Mouse (Mus musculus): Measurements from ENCODE around the gene Anapc4. TPM values are rescaled to one million over a fixed set of nuclear protein-coding genes. Genes with fewer than 3 reads are reported as not detected.

Anapc4 gene
- polyA plus RNA-seq, 1 experiment = 24.5 TPM

DNA sequence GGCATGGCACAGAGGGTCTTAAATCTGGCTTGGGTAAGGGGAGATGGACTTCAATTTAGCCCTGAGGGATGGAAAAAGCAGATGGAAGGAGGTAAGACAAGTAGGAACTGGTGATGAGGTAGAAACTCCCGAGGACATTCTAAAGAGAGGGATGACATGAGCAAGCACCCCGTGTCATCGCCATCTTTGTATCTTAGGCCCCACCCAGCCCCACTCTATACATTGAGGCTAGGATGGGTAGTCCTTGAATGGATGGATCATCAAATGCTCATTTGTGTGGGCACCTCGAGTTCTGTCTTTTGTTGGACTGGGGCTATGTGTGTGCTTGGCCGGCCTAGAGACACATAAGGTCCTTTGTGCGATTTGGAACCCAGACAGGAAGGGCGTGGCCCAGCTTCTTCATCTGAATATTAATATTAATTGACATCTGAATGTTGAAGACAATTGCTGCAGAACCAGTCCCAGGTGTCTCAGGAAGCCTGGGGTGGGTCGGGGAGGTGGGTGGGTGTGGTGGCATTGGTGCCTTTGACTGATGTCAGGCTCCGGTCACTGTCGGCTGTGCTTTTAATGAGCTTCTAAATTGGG is 77.6 kb downstream of the Anapc4 start:
- Histone ChIP-seq H3K27me3 (replicated peaks; ENCODE audit: control insufficient read depth, insufficient read depth, low read length) (no peaks in the 10 kb centered on the region), H3K4me3 (ENCODE audit: insufficient read depth, low read depth, low read length) (no peak overlapping the region), H3K4me1 (ENCODE audit: control insufficient read depth, insufficient read depth, low read length) (no peaks in the 10 kb centered on the region), H3K27ac (ENCODE audit: insufficient read depth, low read depth, low read length) (no peak overlapping the region), H3K36me3 (ENCODE audit: control insufficient read depth, insufficient read depth, low read length) (no peaks in the 10 kb centered on the region)
- 87% methylated on average over 10 of the region's 10 CpGs for WGBS
- TF ChIP-seq CTCF (conservative IDR thresholded peaks at IDR 0.05; ENCODE audit: insufficient read depth, insufficient read length, low read depth, low read length) (no peak), POLR2A (IDR thresholded peaks at IDR 0.05; ENCODE audit: low read depth, low read length) (no peak)
- no peak for DNase-seq

DNA sequence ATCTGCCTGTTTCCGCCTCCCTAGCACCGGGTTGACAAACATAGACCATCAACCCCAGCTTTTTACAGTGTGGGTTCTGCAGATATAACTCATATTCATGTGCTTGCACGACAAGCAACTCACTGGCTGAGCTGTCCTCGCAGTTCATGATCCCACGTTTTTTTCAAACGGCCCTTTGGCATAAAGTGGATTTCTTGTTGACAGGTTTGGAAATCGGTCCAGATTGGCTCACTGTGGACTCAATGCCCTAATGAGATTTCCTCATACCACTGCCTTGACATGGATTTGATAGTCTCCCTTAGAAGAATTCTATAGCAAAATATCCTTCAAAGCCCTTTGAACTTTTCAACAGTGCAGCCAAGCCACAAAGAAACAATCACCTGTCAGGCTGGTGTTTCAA is 79.9 kb downstream of the Anapc4 start:
- no peak for DNase-seq
- Histone ChIP-seq H3K27me3 (replicated peaks; ENCODE audit: control insufficient read depth, insufficient read depth, low read length) (no peaks in the 10 kb centered on the region), H3K4me3 (ENCODE audit: insufficient read depth, low read depth, low read length) (no peak overlapping the region), H3K36me3 (ENCODE audit: control insufficient read depth, insufficient read depth, low read length) (no peaks in the 10 kb centered on the region), H3K4me1 (ENCODE audit: control insufficient read depth, insufficient read depth, low read length) (no peaks in the 10 kb centered on the region), H3K27ac (ENCODE audit: insufficient read depth, low read depth, low read length) (no peak overlapping the region)
- TF ChIP-seq CTCF (conservative IDR thresholded peaks at IDR 0.05; ENCODE audit: insufficient read depth, insufficient read length, low read depth, low read length) (no peak), POLR2A (IDR thresholded peaks at IDR 0.05; ENCODE audit: low read depth, low read length) (no peak)
- 78% methylated on average over 7 of the region's 7 CpGs for WGBS

DNA sequence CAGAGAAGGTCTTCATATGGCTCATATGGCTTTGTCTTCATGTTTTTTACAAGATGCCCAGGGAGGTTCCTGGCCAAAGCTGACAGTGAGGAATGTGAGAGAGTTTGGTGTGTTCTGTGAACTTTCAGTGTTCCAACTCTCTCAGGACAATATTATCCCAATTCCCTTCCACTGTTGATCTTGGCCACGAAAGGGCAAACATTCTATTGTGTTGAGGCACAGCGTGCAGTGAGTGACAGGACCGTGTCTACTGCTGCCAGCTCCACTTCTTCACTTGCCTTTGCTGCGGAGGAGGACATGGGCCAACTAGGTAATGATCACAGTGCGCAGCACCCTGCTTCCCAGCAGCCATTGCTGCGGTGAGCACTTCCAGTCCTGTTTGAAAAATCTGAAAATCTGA is 82.4 kb downstream of the Anapc4 start:
- TF ChIP-seq CTCF (conservative IDR thresholded peaks at IDR 0.05; ENCODE audit: insufficient read depth, insufficient read length, low read depth, low read length) (no peak), POLR2A (IDR thresholded peaks at IDR 0.05; ENCODE audit: low read depth, low read length) (no peak)
- Histone ChIP-seq H3K4me1 (ENCODE audit: control insufficient read depth, insufficient read depth, low read length) (no peaks in the 10 kb centered on the region), H3K36me3 (ENCODE audit: control insufficient read depth, insufficient read depth, low read length) (no peaks in the 10 kb centered on the region), H3K27ac (ENCODE audit: insufficient read depth, low read depth, low read length) (no peak overlapping the region), H3K4me3 (ENCODE audit: insufficient read depth, low read depth, low read length) (no peak overlapping the region), H3K27me3 (replicated peaks; ENCODE audit: control insufficient read depth, insufficient read depth, low read length) (no peaks in the 10 kb centered on the region)
- DNase-seq = no peak
- WGBS = 74% methylated on average over 6 of the region's 6 CpGs

Other genes starting within 250 kb of the Anapc4 start
- 10.5 and 11.9 TPM in 2 replicates for gene Sepsecs, start 164.3 kb upstream of the Anapc4 start, polyA plus RNA-seq (2012; rRNA removed)
- 8.5 and 10.4 TPM in 2 replicates for gene Pi4k2b, start 92.4 kb upstream of the Anapc4 start, polyA plus RNA-seq (2012; rRNA removed)
- 6.3 and 6.5 TPM in 2 replicates for gene Zcchc4, start 58.6 kb upstream of the Anapc4 start, polyA plus RNA-seq (2012; rRNA removed)
- 2.9 and 3.1 TPM in 2 replicates for gene Slc34a2, start 204.1 kb downstream of the Anapc4 start, polyA plus RNA-seq (2012; rRNA removed)